Mouse (Mus musculus): ENCODE measurements at regions not wholly inside any gene's neighbourhood (a gene's known extent, or its start where the extent isn't known, plus 50 kb on each side); places are given as distances from the start of the nearest gene placed in this dataset.

GRCm38 (mm10) chr13:107555958-107556357 is 488.3 kb upstream of the Smim15 start:
- TF ChIP-seq CTCF (IDR thresholded peaks at IDR 0.05; ENCODE audit: low read depth) (no peak), EP300 (IDR thresholded peaks at IDR 0.05; ENCODE audit: low read depth) (no peak)
